Comparison of ENCODE assay signal across 8 mouse cellular contexts in genomic region chr12:25033662-25034337, GRCm38 (mm10). TPM values are rescaled to one million over a fixed set of nuclear protein-coding genes. Genes with fewer than 3 reads are reported as not detected.
A peak's percentile ranks its signal among the peaks of the same experiment; 100 is the strongest.
DNase-seq lines count a peak whose midpoint lies in the region; ATAC-seq and TF ChIP-seq lines count a peak whose summit lies in the region.

No protein-coding gene starts in this region.

- 48% methylated on average over 9 of the region's 9 CpGs for WGBS in intestine, postnatal 0 days

- ATAC-seq in intestine, postnatal 0 days, result no peak

- H3K27me3 ChIP-seq in intestine, postnatal 0 days (replicated peaks; ENCODE audit: control insufficient read depth, insufficient read depth, low read length), result no peaks in the 10 kb centered on the region

- DNase-seq in cerebellum, postnatal 25 days, result peak; percentile 21 to 43
- DNase-seq in cerebellum, adult 11 months, result no peak
- DNase-seq in right cerebral cortex, adult 18-20 months, result peak; percentile 37
- no peak for DNase-seq in right cerebral cortex, postnatal 4 days
- DNase-seq in layer of hippocampus, adult 2 months (ENCODE audit: low spot score in 2 of 2), result peak; percentile 51 to 60
- DNase-seq in telencephalon, adult 2 months (ENCODE audit: low read depth, low spot score), result peak; percentile 60
- no peak for DNase-seq in adrenal gland, postnatal 25 days

- H3K27ac ChIP-seq in layer of hippocampus, adult 2 months, result peak overlapping the region; percentile 65
- no peak overlapping the region for H3K27ac ChIP-seq in intestine, postnatal 0 days (ENCODE audit: low read depth, low read length)

- H3K4me1 ChIP-seq in intestine, postnatal 0 days (replicated peaks; ENCODE audit: control insufficient read depth, insufficient read depth, low read length), result no peaks in the 10 kb centered on the region

- H3K9ac ChIP-seq in intestine, postnatal 0 days (ENCODE audit: low read depth, low read length), result no peak overlapping the region

- H3K4me2 ChIP-seq in intestine, postnatal 0 days (replicated peaks; ENCODE audit: low read depth), result no peak overlapping the region

- peak overlapping the region; percentile 14; the same call in 1 of the 2 replicates for H3K4me3 ChIP-seq in layer of hippocampus, adult 2 months
- no peak overlapping the region for H3K4me3 ChIP-seq in intestine, postnatal 0 days (ENCODE audit: low read depth, low read length)

- TF ChIP-seq CTCF in layer of hippocampus, adult 2 months (conservative IDR thresholded peaks at IDR 0.05), result no peak
- TF ChIP-seq CTCF in intestine, postnatal 0 days (IDR thresholded peaks at IDR 0.05; ENCODE audit: low read depth), result no peak

- H3K9me3 ChIP-seq in intestine, postnatal 0 days (ENCODE audit: control insufficient read depth), result no peaks in the 10 kb centered on the region

- peaks cover 26% of the 10 kb centered on the region for H3K36me3 ChIP-seq in intestine, postnatal 0 days (ENCODE audit: control insufficient read depth, insufficient read depth)

RNA-seq across cellular contexts. Expression of gene Kidins220, which starts 59.1 kb away (rescaled TPM):
- 100 to 1,000 TPM; 353 to 363 TPM for total RNA-seq in layer of hippocampus, adult 2 months (2021)
- 17.2 and 18.6 TPM in 2 replicates for polyA plus RNA-seq in intestine, postnatal 0 days (2015; fragmentation: Nextera tagmentation; extraction: Ambion mirVana)
- 84.4 and 114 TPM in 2 replicates for total RNA-seq in adrenal gland, postnatal 25 days (2021)

Comparison
In these comparisons a context has a peak if more than half of its experiments do, and no peak if none do; other contexts are left out.
1. DNase-seq: peak in cerebellum, postnatal 25 days (2 of 2), right cerebral cortex, adult 18-20 months (single experiment), layer of hippocampus, adult 2 months (2 of 2) and telencephalon, adult 2 months (single experiment); none in cerebellum, adult 11 months (single experiment), right cerebral cortex, postnatal 4 days (single experiment) and adrenal gland, postnatal 25 days (single experiment).